Mouse (Mus musculus) neural tube, embryonic 14.5 days (tissue): ENCODE measurements at regions not wholly inside any gene's neighbourhood (a gene's known extent, or its start where the extent isn't known, plus 50 kb on each side); places are given as distances from the start of the nearest gene placed in this dataset.

ENCODE experiments used
- ATAC-seq: fragments of 200-750 bp; cut with Nextera tagmentation; 2 replicates; pipeline ENCODE4 v1.8.0; 2017; ENCODE audit warnings: low read depth, mild to moderate bottlenecking, moderate TSS enrichment, moderate library complexity
- H3K27ac ChIP-seq: fragments of 300-500 bp; sonication (generic); 2 replicates; pipeline ENCODE4 v1.5.1; 2014; ENCODE audit warnings: low read depth, mild to moderate bottlenecking, control low read depth, low read length, moderate library complexity, mixed read lengths
- H3K27me3 ChIP-seq: fragments of 300-500 bp; sonication (generic); 2 replicates; pipeline ENCODE4 v1.6.1; 2014; ENCODE audit warnings: low read length; ENCODE audit not compliant: control insufficient read depth, insufficient read depth
- H3K36me3 ChIP-seq: fragments of 300-500 bp; sonication (generic); 2 replicates; pipeline ENCODE4 v1.6.1; 2014; ENCODE audit warnings: low read length, mixed read lengths; ENCODE audit not compliant: control insufficient read depth, insufficient read depth
- H3K4me1 ChIP-seq: fragments of 300-500 bp; sonication (generic); 2 replicates; pipeline ENCODE4 v1.6.1; 2014; ENCODE audit warnings: low read length; ENCODE audit not compliant: control insufficient read depth, insufficient read depth
- H3K4me2 ChIP-seq: fragments of 300-500 bp; sonication (generic); 2 replicates; pipeline ENCODE4 v1.6.1; 2014; ENCODE audit warnings: mild to moderate bottlenecking, low read depth, low read length, control low read depth
- H3K4me3 ChIP-seq: fragments of 300-500 bp; sonication (generic); 2 replicates; pipeline ENCODE4 v1.5.1; 2014; ENCODE audit warnings: low read depth, low read length, control low read depth, mixed read lengths
- H3K9ac ChIP-seq: fragments of 300-500 bp; sonication (generic); replicated peaks from 2 replicates; pipeline ENCODE4 v1.6.1; 2014; ENCODE audit warnings: low read depth, mild to moderate bottlenecking, control low read depth, low read length, mixed read lengths
- H3K9me3 ChIP-seq: fragments of 300-500 bp; sonication (generic); 2 replicates; pipeline ENCODE4 v1.6.1; 2016; ENCODE audit warnings: low read length; ENCODE audit not compliant: control insufficient read depth
- WGBS: fragments of 180-500 bp; shearing (Covaris S2); extraction: QIAGEN DNeasy Blood & Tissue Kit; methylation state at CpG from one replicate; pipeline ENCODE4 v1.1.7; 2014; 5-methylcytosine and 5-hydroxymethylcytosine counted together

- H3K9ac ChIP-seq, result no peak overlapping the region
- H3K4me3 ChIP-seq, result no peak overlapping the region
- H3K4me2 ChIP-seq, result no peak overlapping the region
- H3K4me1 ChIP-seq, result no peaks in the 10 kb centered on the region
- no peaks in the 10 kb centered on the region for H3K9me3 ChIP-seq
- WGBS, result 54% methylated on average over 4 of the region's 4 CpGs
- no peaks in the 10 kb centered on the region for H3K36me3 ChIP-seq
- H3K27ac ChIP-seq, result no peak overlapping the region
- H3K27me3 ChIP-seq, result no peaks in the 10 kb centered on the region
- ATAC-seq, result no peak
Observed at GRCm38 (mm10) chr16:5713476-5713875, 171.7 kb upstream of the Rbfox1 start.

GRCm38 (mm10) chr16:5709831-5710230 is 175.3 kb upstream of the Rbfox1 start:
- ATAC-seq, result no peak; the same call in 1 of the 2 replicates
- H3K4me2 ChIP-seq, result no peak overlapping the region
- H3K36me3 ChIP-seq, result no peaks in the 10 kb centered on the region
- no peaks in the 10 kb centered on the region for H3K4me1 ChIP-seq
- 50% methylated on average over 5 of the region's 5 CpGs for WGBS
- H3K27ac ChIP-seq, result no peak overlapping the region; the same call in 1 of the 2 replicates
- H3K27me3 ChIP-seq, result no peaks in the 10 kb centered on the region
- H3K4me3 ChIP-seq, result no peak overlapping the region
- H3K9ac ChIP-seq, result no peak overlapping the region
- H3K9me3 ChIP-seq, result no peaks in the 10 kb centered on the region

- no peak for ATAC-seq
- H3K36me3 ChIP-seq, result no peaks in the 10 kb centered on the region
- H3K4me1 ChIP-seq, result no peaks in the 10 kb centered on the region
- no peaks in the 10 kb centered on the region for H3K9me3 ChIP-seq
- 52% methylated on average over 9 of the region's 9 CpGs for WGBS
- no peaks in the 10 kb centered on the region for H3K27me3 ChIP-seq
- H3K4me2 ChIP-seq, result no peak overlapping the region
- H3K9ac ChIP-seq, result no peak overlapping the region
- H3K4me3 ChIP-seq, result no peak overlapping the region
- H3K27ac ChIP-seq, result no peak overlapping the region
Observed at GRCm38 (mm10) chr16:5700731-5701255, 184.4 kb upstream of the Rbfox1 start.

GRCm38 (mm10) chr16:5688322-5688721 is 196.8 kb upstream of the Rbfox1 start:
- no peaks in the 10 kb centered on the region for H3K9me3 ChIP-seq
- H3K9ac ChIP-seq, result no peak overlapping the region
- no peaks in the 10 kb centered on the region for H3K27me3 ChIP-seq
- 88% methylated on average over 3 of the region's 3 CpGs for WGBS
- H3K4me3 ChIP-seq, result no peak overlapping the region
- ATAC-seq, result no peak
- no peak overlapping the region for H3K27ac ChIP-seq
- H3K4me1 ChIP-seq, result no peaks in the 10 kb centered on the region
- H3K4me2 ChIP-seq, result no peak overlapping the region
- no peaks in the 10 kb centered on the region for H3K36me3 ChIP-seq

DNA sequence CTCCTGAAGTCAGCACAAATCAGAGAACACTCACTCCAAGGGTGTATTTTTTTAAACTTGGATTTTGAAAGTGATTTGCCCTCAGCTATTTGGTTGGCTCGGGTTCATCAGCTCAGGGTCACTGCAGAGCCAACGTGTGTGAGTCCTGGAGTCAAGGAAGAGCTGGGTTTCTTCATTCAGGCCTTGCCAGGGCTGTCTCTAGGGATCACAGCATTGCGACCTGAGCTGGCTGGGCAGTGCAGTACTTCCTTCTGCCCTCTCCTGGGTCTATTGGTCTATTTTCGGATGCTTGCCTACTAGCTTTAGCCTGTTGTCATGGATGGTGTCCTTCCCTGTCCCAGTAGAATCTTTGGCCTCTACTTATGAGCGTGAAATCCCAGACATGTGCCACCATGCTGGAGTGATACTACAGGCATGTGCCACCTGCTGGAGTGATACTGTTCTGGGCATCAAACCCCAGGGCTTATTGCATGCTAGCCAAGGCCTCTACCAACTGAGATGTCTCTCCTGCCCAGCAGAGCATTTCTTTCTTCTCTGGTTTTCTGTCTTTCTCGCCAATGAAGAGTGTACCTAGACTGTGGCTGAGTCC is 211.7 kb upstream of the Rbfox1 start:
- ATAC-seq, result no peak
- no peak overlapping the region for H3K4me2 ChIP-seq
- no peaks in the 10 kb centered on the region for H3K27me3 ChIP-seq
- no peaks in the 10 kb centered on the region for H3K4me1 ChIP-seq
- no peak overlapping the region for H3K9ac ChIP-seq
- H3K36me3 ChIP-seq, result no peaks in the 10 kb centered on the region
- H3K27ac ChIP-seq, result no peak overlapping the region
- WGBS, result 84% methylated on average over 6 of the region's 6 CpGs
- no peak overlapping the region for H3K4me3 ChIP-seq
- no peaks in the 10 kb centered on the region for H3K9me3 ChIP-seq

DNA sequence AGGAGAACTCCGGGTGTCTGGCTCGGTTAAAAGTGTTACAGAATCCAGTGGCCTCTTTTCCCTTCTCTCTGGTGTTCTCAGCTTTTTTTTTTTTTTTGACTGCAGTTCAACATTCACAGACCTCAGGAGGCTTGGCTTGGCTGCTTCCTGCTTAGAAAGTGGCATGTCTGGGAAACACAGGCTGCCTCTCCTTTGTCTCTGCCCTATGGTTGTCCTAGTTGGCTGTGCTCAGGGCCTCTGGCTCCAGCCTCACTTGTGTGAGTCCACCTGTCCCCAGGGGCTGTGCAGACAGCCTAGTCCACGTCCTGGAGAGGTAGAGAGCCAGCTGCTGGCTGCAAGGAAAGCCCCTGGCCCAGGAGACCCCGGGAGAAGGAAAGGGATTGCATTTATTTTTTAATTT is 212.3 kb upstream of the Rbfox1 start:
- 65% methylated on average over 4 of the region's 4 CpGs for WGBS
- Histone ChIP-seq H3K4me1 (no peaks in the 10 kb centered on the region), H3K4me2 (no peak overlapping the region), H3K9me3 (no peaks in the 10 kb centered on the region), H3K27ac (no peak overlapping the region), H3K36me3 (no peaks in the 10 kb centered on the region), H3K9ac (no peak overlapping the region), H3K4me3 (no peak overlapping the region), H3K27me3 (no peaks in the 10 kb centered on the region)
- ATAC-seq, result no peak

DNA sequence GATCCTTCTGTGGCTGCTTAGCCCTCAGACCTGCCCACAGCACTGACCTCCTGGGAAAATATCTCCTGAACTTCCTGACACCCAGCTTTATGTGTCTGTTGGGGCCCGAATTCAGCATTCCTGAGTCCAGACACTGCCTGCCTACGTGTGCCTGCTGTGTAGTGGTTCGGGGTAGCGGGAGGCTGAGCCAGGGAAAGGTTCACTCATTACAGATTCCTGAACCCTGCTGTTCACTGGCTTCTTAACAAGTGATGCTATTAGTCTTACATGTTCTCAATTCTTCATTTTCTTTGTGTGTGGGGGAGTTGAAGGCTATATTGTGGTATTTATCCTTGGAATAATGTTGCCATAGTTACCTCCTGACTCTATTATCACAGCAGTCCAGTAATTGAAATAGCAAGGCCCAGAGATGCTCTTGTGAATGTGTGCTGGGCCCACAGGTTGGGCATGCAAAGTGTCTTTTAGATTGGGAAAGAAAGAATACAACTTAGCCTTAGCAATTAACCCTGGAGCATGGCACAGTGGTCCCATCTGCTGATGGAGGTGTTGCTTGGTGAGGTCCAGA is 216.7 kb upstream of the Rbfox1 start:
- ATAC-seq, result no peak
- Histone ChIP-seq H3K27me3 (no peaks in the 10 kb centered on the region), H3K4me2 (no peak overlapping the region), H3K9me3 (no peaks in the 10 kb centered on the region), H3K4me3 (no peak overlapping the region), H3K9ac (no peak overlapping the region), H3K27ac (no peak overlapping the region), H3K4me1 (no peaks in the 10 kb centered on the region), H3K36me3 (no peaks in the 10 kb centered on the region)
- 62% methylated on average over 4 of the region's 4 CpGs for WGBS

DNA sequence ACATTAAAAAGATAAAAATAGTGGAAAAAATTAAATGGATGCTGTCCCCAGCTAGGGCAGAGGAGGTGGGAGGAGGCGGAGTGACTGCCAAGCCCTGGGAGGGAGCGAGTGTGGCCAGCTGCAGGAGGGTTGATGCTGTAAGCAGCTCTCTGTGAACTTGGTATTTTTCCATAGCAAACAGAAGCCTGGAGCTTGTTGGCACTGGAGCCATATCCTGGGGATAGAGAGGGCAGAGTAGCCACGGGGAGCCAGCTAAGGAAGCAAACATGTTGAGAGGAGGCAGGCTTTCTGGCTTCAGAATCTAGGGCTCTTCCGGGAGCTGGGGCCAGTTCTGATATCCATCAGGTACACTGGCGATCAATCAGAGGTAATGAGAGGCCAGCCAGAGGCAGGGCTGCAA is 223.2 kb upstream of the Rbfox1 start:
- H3K9ac ChIP-seq, result no peak overlapping the region
- WGBS, result 84% methylated on average over 5 of the region's 5 CpGs
- H3K4me1 ChIP-seq, result no peaks in the 10 kb centered on the region
- no peak overlapping the region for H3K4me3 ChIP-seq
- no peak overlapping the region for H3K27ac ChIP-seq
- no peaks in the 10 kb centered on the region for H3K36me3 ChIP-seq
- H3K9me3 ChIP-seq, result no peaks in the 10 kb centered on the region
- H3K27me3 ChIP-seq, result no peaks in the 10 kb centered on the region
- H3K4me2 ChIP-seq, result no peak overlapping the region
- no peak for ATAC-seq

GRCm38 (mm10) chr16:5651551-5651950 is 233.6 kb upstream of the Rbfox1 start:
- no peaks in the 10 kb centered on the region for H3K27me3 ChIP-seq
- no peak for ATAC-seq
- H3K4me1 ChIP-seq, result no peaks in the 10 kb centered on the region
- H3K9me3 ChIP-seq, result no peaks in the 10 kb centered on the region
- no peaks in the 10 kb centered on the region for H3K36me3 ChIP-seq
- H3K9ac ChIP-seq, result no peak overlapping the region
- no peak overlapping the region for H3K4me2 ChIP-seq
- WGBS, result 92% methylated on average over 1 of the region's 1 CpGs
- H3K4me3 ChIP-seq, result no peak overlapping the region
- no peak overlapping the region for H3K27ac ChIP-seq
